Mouse (Mus musculus) liver, embryonic 14.5 days (tissue): ENCODE data around the gene Nceh1.

Source experiments
- CTCF ChIP-seq: IDR thresholded peaks from 2 replicates; pipeline ENCODE4 v1.5.1; 2016; ENCODE audit warnings: antibody characterized with exemption, low read depth, control low read depth
- EP300 ChIP-seq: IDR thresholded peaks from 2 replicates; pipeline ENCODE4 v1.6.1; 2016; ENCODE audit warnings: antibody characterized with exemption, low read depth

DNA sequence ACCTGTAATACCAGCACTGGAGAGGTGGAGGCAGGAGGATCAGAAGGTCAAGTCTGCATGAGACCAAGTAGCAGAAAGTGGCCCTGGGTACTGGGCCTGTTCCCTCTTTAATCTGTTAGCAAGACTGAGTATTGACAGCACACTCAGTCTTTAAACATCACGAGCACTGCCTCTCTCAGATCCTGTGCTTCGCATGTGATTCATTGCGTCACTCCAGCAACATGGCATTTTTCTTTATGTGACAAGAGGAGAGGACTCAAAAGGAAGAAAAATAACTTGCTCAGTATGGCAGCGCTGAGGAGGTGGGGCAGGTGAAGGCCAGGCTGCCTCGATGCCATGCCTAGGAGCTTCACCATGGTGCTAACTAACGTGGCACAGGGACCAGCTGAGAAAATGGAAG is 9.1 kb downstream of the Nceh1 start:
- TF ChIP-seq EP300, result no peak
- TF ChIP-seq CTCF, result no peak
